Mouse (Mus musculus) MEL (cell line): ENCODE data around the gene Slc43a1.

ENCODE experiments used
- CHD2 ChIP-seq: IDR thresholded peaks from 2 replicates; pipeline ENCODE4 v1.6.1; 2011; ENCODE audit warnings: low read length, improper control_type of control experiment
- CTCF ChIP-seq, 3 experiments: IDR thresholded peaks in 2 of 3; conservative IDR thresholded peaks in 1 of 3; 2 replicates each; pipeline ENCODE4 v1.5.1; 2011 to 2012; ENCODE audit warnings: low read length in 3 of 3, low read depth in 2 of 3, mild to moderate bottlenecking in 2 of 3, improper control_type of control experiment in 1 of 3, inconsistent platforms in 1 of 3, mixed read lengths in 1 of 3, moderate library complexity in 1 of 3; ENCODE audit not compliant: control insufficient read depth in 1 of 3, insufficient read depth in 1 of 3, poor library complexity in 1 of 3, severe bottlenecking in 1 of 3
- ELF1 ChIP-seq: IDR thresholded peaks from 2 replicates; pipeline ENCODE4 v1.6.1; 2014; ENCODE audit warnings: low read depth, mild to moderate bottlenecking, inconsistent platforms, low read length, improper control_type of control experiment, moderate library complexity
- EP300 ChIP-seq, 2 experiments: IDR thresholded peaks; 2 replicates each; pipeline ENCODE4 v1.6.1; 2011; ENCODE audit warnings: improper control_type of control experiment in 2 of 2, low read length in 2 of 2, low read depth in 1 of 2, mild to moderate bottlenecking in 1 of 2
- NELFE ChIP-seq: IDR thresholded peaks from 2 replicates; pipeline ENCODE4 v1.6.1; 2011; ENCODE audit warnings: low read depth, low read length, improper control_type of control experiment
- POLR2A ChIP-seq, 2 experiments: IDR thresholded peaks; 2 replicates each; pipeline ENCODE4 v1.6.1; 2011 to 2012; ENCODE audit warnings: low read length in 2 of 2, mild to moderate bottlenecking in 2 of 2, control low read depth in 1 of 2, improper control_type of control experiment in 1 of 2, low read depth in 1 of 2, moderate library complexity in 1 of 2; ENCODE audit not compliant: control insufficient read depth in 1 of 2, insufficient read depth in 1 of 2, poor library complexity in 1 of 2
- RCOR1 ChIP-seq: IDR thresholded peaks from 2 replicates; pipeline ENCODE4 v1.6.1; 2012; ENCODE audit warnings: low read depth, mild to moderate bottlenecking, inconsistent platforms, low read length, improper control_type of control experiment

- TF ChIP-seq CHD2 (no peak), NELFE (no peak), EP300 (IDR thresholded peaks at IDR 0.05; ENCODE audit: low read depth in 1 of 2, low read length in 2 of 2) (peak; percentile 70 to 78), CTCF (IDR thresholded peaks at IDR 0.05 in 2 of 3, conservative IDR thresholded peaks at IDR 0.05 in 1 of 3; ENCODE audit: control insufficient read depth in 1 of 3, insufficient read depth in 1 of 3, low read depth in 2 of 3, low read length in 3 of 3, poor library complexity in 1 of 3, severe bottlenecking in 1 of 3) (no peak), RCOR1 (peak; percentile 87), ELF1 (peak; percentile 40; the same call in 1 of the 2 replicates), POLR2A (IDR thresholded peaks at IDR 0.05; ENCODE audit: control insufficient read depth in 1 of 2, insufficient read depth in 1 of 2, low read depth in 1 of 2, low read length in 2 of 2, poor library complexity in 1 of 2) (no peak)
Observed at GRCm38 (mm10) chr2:84845226-84845625, 6.6 kb downstream of the Slc43a1 start.
